Mouse (Mus musculus) megakaryocyte, embryonic 14.5 days (primary cell): ENCODE data around the gene Nol7.

Experiments used
- FLI1 ChIP-seq: IDR thresholded peaks from 2 replicates; pipeline ENCODE4 v1.6.1; 2012; ENCODE audit warnings: low read length, inconsistent platforms, mixed read lengths
- GATA1 ChIP-seq: IDR thresholded peaks from 3 replicates; pipeline ENCODE4 v1.6.1; 2012; ENCODE audit warnings: mixed read lengths, low read length, inconsistent platforms, borderline replicate concordance

DNA sequence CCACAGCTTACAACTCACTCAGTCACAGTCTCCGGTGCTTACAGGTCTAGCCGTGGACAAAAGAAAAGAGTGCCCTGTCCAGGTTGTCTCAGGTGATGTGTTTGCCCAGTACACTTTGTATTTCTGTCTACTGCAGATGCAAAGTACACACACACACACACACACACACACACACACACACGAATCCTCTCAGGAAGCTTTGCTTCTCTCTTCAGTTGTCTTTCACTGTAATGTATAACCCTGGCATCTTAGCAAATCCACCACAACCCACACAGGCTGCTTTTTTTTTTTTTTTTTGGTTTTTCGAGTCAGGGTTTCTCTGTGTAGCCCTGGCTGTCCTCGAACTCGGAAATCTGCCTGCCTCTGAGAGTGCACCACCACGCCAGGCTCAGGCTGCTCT, 56.2 kb downstream of the Nol7 start:
- TF ChIP-seq GATA1 (no peak), FLI1 (no peak)
